Mouse (Mus musculus) limb, embryonic 11.5 days (tissue): ENCODE results near the gene Acer3. TPM values are rescaled to one million over a fixed set of nuclear protein-coding genes. Genes with fewer than 3 reads are reported as not detected.

ENCODE experiments used
- polyA plus RNA-seq: library from polyadenylated mRNA; unstranded; fragments of >200 nt; fragmentation: Nextera tagmentation; extraction: Ambion mirVana; gene quantifications from 2 replicates; pipeline ENCODE4 v1.2.1, GENCODE M21; 2014

Acer3 gene
- polyA plus RNA-seq, 1 experiment from 2014 or later = 26.4 TPM

Other genes starting within 250 kb of the Acer3 start
- gene Myo7a, start 201.7 kb downstream of the Acer3 start, polyA plus RNA-seq = 14.0 and 15.7 TPM in 2 replicates
- 0.14 and 0.20 TPM in 2 replicates for gene Omp, start 175.7 kb downstream of the Acer3 start, polyA plus RNA-seq
- 2.5 and 2.7 TPM in 2 replicates for gene Capn5, start 142.9 kb downstream of the Acer3 start, polyA plus RNA-seq
- not detected in 2 replicates for gene B3gnt6, start 121.7 kb downstream of the Acer3 start, polyA plus RNA-seq
- gene Tsku, start 40.1 kb upstream of the Acer3 start, polyA plus RNA-seq = 15.2 and 16.0 TPM in 2 replicates
- gene Gucy2d, start 119.2 kb upstream of the Acer3 start, polyA plus RNA-seq = not detected in 2 replicates
- 2.4 and 3.4 TPM in 2 replicates for gene Lrrc32, start 168.1 kb upstream of the Acer3 start, polyA plus RNA-seq